Mouse (Mus musculus): Measurements from ENCODE around the gene Il1r1. TPM values are rescaled to one million over a fixed set of nuclear protein-coding genes. Genes with fewer than 3 reads are reported as not detected.

Gene Il1r1
- total RNA-seq, 2 experiments from 2014 or later: 2.4 to 3.1 TPM

GRCm38 (mm10) chr1:40265301-40265835 lies 40.5 kb downstream of the Il1r1 start:
- no peak for DNase-seq (ENCODE audit: extremely low spot score in 1 of 2, low spot score in 2 of 2)
- intact Hi-C loops (cut with DNase I): no loop called here

GRCm38 (mm10) chr1:40266431-40267260 lies 41.8 kb downstream of the Il1r1 start:
- intact Hi-C loops (cut with DNase I): no loop called here
- DNase-seq (ENCODE audit: extremely low spot score in 1 of 2, low spot score in 2 of 2): peak; percentile 33 to 92

GRCm38 (mm10) chr1:40267846-40268245 lies 43.0 kb downstream of the Il1r1 start:
- no peak for DNase-seq (ENCODE audit: extremely low spot score in 1 of 2, low spot score in 2 of 2)
- intact Hi-C loops (cut with DNase I): no loop called here

- no peak for DNase-seq (ENCODE audit: extremely low spot score in 1 of 2, low spot score in 2 of 2)
- intact Hi-C loops (cut with DNase I): no loop called here
Measured at GRCm38 (mm10) chr1:40268536-40268935, 43.7 kb downstream of the Il1r1 start.

GRCm38 (mm10) chr1:40270415-40270814 lies 45.5 kb downstream of the Il1r1 start:
- DNase-seq (ENCODE audit: extremely low spot score in 1 of 2, low spot score in 2 of 2): no peak
- intact Hi-C loops (cut with DNase I): no loop called here

- no peak for DNase-seq (ENCODE audit: extremely low spot score in 1 of 2, low spot score in 2 of 2)
Measured at GRCm38 (mm10) chr1:40271052-40271451, 46.2 kb downstream of the Il1r1 start.

GRCm38 (mm10) chr1:40271486-40272055 lies 46.7 kb downstream of the Il1r1 start:
- intact Hi-C loops (cut with DNase I): no loop called here

More at GRCm38 (mm10) chr1:40271052-40271451, 46.2 kb downstream of the Il1r1 start:
- intact Hi-C loops (cut with DNase I): no loop called here

GRCm38 (mm10) chr1:40272204-40272603 lies 47.3 kb downstream of the Il1r1 start:
- intact Hi-C loops (cut with DNase I): no loop called here

More at GRCm38 (mm10) chr1:40271486-40272055, 46.7 kb downstream of the Il1r1 start:
- DNase-seq (ENCODE audit: extremely low spot score in 1 of 2, low spot score in 2 of 2): no peak

GRCm38 (mm10) chr1:40273491-40273890 lies 48.6 kb downstream of the Il1r1 start:
- intact Hi-C loops (cut with DNase I): no loop called here
- DNase-seq (ENCODE audit: extremely low spot score in 1 of 2, low spot score in 2 of 2): no peak

More at GRCm38 (mm10) chr1:40272204-40272603, 47.3 kb downstream of the Il1r1 start:
- DNase-seq (ENCODE audit: extremely low spot score in 1 of 2, low spot score in 2 of 2): no peak

- intact Hi-C loops (cut with DNase I): no loop called here
- no peak for DNase-seq (ENCODE audit: extremely low spot score in 1 of 2, low spot score in 2 of 2)
Measured at GRCm38 (mm10) chr1:40275285-40276013, 50.6 kb downstream of the Il1r1 start.

GRCm38 (mm10) chr1:40277944-40278343 lies 53.1 kb downstream of the Il1r1 start:
- intact Hi-C loops (cut with DNase I): no loop called here
- no peak for DNase-seq (ENCODE audit: extremely low spot score in 1 of 2, low spot score in 2 of 2)

DNA sequence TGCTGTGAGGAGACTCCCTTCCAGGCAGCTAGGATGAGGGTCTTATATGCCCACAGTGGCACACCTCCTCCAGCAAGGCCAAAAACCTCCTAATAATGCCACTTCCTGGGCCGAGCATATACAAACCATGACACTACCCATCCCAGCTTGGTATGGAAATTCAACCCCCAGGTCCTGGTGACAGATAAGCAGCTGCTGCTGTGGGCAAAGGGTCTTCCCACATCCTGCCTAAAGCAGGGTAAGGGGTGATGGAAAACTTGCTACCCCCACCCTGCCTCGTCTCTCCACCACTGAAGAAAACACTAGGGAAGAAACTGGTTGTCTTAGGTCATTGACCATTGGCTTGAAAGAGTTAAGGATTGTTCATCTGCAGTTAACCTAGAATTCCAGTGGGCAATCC lies 53.8 kb downstream of the Il1r1 start:
- no peak for DNase-seq (ENCODE audit: extremely low spot score in 1 of 2, low spot score in 2 of 2)
- intact Hi-C loops (cut with DNase I): no loop called here

DNA sequence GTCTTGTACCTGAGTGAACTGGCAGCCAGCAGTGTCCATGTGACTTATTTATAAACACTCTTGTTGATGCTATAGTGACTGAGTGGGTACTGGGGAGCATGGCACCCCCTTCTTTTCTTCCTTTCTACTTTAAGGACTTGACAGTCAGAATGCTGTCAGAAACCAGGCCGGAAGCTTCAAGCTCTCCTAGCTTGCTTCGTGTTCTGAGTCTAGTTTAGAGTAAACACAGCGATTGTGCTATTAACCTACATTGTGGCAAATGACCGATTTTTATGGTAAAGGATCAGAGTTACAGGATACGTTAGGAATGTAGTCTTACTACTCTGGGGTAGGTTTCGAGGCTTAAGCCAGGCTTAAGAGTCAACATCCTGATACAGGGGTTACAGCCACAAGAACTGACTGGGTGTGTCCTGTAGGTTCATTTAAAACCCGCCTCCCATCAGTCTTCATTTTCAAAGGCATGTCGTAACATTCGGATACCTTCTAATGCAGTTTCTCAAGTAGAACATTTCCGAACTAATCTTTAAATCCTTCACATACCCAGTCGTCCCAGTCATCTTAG lies 54.4 kb downstream of the Il1r1 start:
- intact Hi-C loops (cut with DNase I): no loop called here
- no peak for DNase-seq (ENCODE audit: extremely low spot score in 1 of 2, low spot score in 2 of 2)

DNA sequence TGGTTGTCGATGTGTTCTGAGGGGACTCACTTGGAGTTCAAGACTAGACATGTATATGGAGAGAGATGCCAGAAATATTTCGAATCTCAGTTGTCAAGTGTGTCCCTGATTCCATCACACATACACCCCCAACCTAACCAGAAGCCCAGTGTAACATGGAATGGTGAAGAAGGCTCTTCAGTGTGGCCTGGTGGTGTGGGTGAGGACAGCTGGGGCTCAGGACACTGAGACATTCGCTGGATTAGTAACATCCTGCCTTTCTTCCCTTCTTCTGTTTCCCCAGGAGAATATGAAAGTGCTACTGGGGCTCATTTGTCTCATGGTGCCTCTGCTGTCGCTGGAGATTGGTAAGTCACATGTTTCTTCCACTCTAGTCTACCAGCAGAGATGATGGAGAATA lies 57.1 kb downstream of the Il1r1 start:
- intact Hi-C loops (cut with DNase I): no loop called here
- no peak for DNase-seq (ENCODE audit: extremely low spot score in 1 of 2, low spot score in 2 of 2)

DNA sequence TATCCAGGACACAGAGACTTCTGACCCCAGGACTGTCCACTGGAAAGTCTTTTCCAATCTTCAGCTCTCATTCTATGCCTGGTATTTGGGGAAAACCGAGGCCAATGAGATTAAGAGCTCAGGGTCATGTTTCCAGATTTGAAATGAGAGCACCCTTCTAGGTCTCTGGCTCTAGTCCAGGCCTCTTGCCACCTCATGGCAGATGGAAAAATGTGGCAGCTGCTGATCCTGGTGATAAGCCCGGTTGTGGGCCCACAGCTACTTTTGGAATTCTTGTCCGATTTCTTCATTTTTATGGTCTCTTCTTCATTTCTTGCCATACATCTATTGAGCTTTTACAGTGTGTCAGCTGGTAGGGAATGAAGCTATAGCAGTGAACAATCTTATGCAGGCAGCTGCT lies 57.5 kb downstream of the Il1r1 start:
- intact Hi-C loops (cut with DNase I): no loop called here
- no peak for DNase-seq (ENCODE audit: extremely low spot score in 1 of 2, low spot score in 2 of 2)

GRCm38 (mm10) chr1:40283995-40284394 lies 59.1 kb downstream of the Il1r1 start:
- intact Hi-C loops (cut with DNase I): no loop called here
- DNase-seq (ENCODE audit: extremely low spot score in 1 of 2, low spot score in 2 of 2): no peak

GRCm38 (mm10) chr1:40290489-40291255 lies 65.8 kb downstream of the Il1r1 start:
- no peak for DNase-seq (ENCODE audit: extremely low spot score in 1 of 2, low spot score in 2 of 2)

DNA sequence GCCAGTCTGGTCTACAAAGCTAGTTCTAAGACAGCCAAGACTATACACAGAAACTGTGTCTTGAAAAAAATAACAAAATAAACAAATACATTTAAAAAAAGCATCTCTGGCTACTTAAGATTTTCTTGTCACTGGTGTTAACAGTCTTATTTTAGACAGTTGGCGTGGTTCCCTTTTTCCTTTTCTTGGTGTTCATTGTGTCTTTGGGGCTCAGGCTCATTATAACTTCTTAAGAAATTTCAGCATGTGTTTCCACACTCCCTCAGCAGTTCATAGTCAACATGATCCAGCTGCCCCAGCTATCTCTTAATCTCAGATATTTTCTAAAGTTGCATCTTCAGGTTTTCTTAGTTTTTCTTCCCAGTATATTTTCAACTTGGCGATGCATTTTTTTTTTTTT lies 67.4 kb downstream of the Il1r1 start:
- intact Hi-C loops (cut with DNase I): no loop called here

More at GRCm38 (mm10) chr1:40290489-40291255, 65.8 kb downstream of the Il1r1 start:
- intact Hi-C loops (cut with DNase I): no loop called here

More for the DNA sequence above, 67.4 kb downstream of the Il1r1 start:
- DNase-seq (ENCODE audit: extremely low spot score in 1 of 2, low spot score in 2 of 2): no peak

Measured in left cerebral cortex, postnatal 10 days (tissue).